Mouse (Mus musculus) heart, postnatal 36 days (tissue): Measurements from ENCODE around the gene Hoxb3. TPM values are rescaled to one million over a fixed set of nuclear protein-coding genes. Genes with fewer than 3 reads are reported as not detected.
A peak's percentile ranks its signal among the peaks of the same experiment; 100 is the strongest.

ENCODE experiments used
- DNase-seq, 2 experiments: peaks; one replicate each; pipeline ENCODE4 v3.0.0; 2021 to 2022
- intact Hi-C: fragments of 180-260 bp; cut with DNase I; formaldehyde crosslinking; loops from one replicate; pipeline ENCODE4 v1.15.1; 2025
- total RNA-seq, 2 experiments: library from RNA; stranded (reverse); gene quantifications; 2 replicates each; pipeline ENCODE4 v1.2.3; 2021

Hoxb3 gene
- total RNA-seq, 2 experiments from 2014 or later: 0.42 to 0.68 TPM

GRCm38 (mm10) chr11:96315344-96315681, 7.8 kb upstream of the Hoxb3 start:
- intact Hi-C loops: loop anchor here (2.0 kb wide), 1 partner anchor 37 kb away; no protein-coding TSS in a partner anchor
- no peak for DNase-seq

- DNase-seq: no peak
- intact Hi-C loops: no loop called here
Measured at GRCm38 (mm10) chr11:96316696-96317607, 6.2 kb upstream of the Hoxb3 start.

GRCm38 (mm10) chr11:96317608-96318367, 5.3 kb upstream of the Hoxb3 start, which contains the start of gene Hoxb4:
Gene Hoxb4 (plus strand): TSS chr11:96318267.
- no peak for DNase-seq
- intact Hi-C loops: no loop called here

GRCm38 (mm10) chr11:96318368-96319070, 4.6 kb upstream of the Hoxb3 start:
- intact Hi-C loops: no loop called here
- DNase-seq: peak in 1 of 2 experiments; percentile 46

GRCm38 (mm10) chr11:96319071-96319902, 3.8 kb upstream of the Hoxb3 start:
- intact Hi-C loops: no loop called here
- DNase-seq: no peak

- no peak for DNase-seq
- intact Hi-C loops: no loop called here
Measured at GRCm38 (mm10) chr11:96319910-96320309, 3.2 kb upstream of the Hoxb3 start.

GRCm38 (mm10) chr11:96320688-96321087, 2.4 kb upstream of the Hoxb3 start:
- intact Hi-C loops: no loop called here
- DNase-seq: no peak

- intact Hi-C loops: no loop called here
- no peak for DNase-seq
Measured at GRCm38 (mm10) chr11:96321846-96322245, 1.3 kb upstream of the Hoxb3 start.

GRCm38 (mm10) chr11:96322738-96323137, 388 bp upstream of the Hoxb3 start:
- intact Hi-C loops: no loop called here
- no peak for DNase-seq

GRCm38 (mm10) chr11:96324125-96324524, 999 bp downstream of the Hoxb3 start:
- DNase-seq: no peak
- intact Hi-C loops: no loop called here

- intact Hi-C loops: no loop called here
- no peak for DNase-seq
Measured at GRCm38 (mm10) chr11:96324965-96325364, 1.8 kb downstream of the Hoxb3 start.

GRCm38 (mm10) chr11:96325747-96326212, 2.7 kb downstream of the Hoxb3 start:
- no peak for DNase-seq
- intact Hi-C loops: no loop called here

GRCm38 (mm10) chr11:96326705-96327104, 3.6 kb downstream of the Hoxb3 start:
- DNase-seq: no peak
- intact Hi-C loops: no loop called here

- no peak for DNase-seq
- intact Hi-C loops: no loop called here
Measured at GRCm38 (mm10) chr11:96327122-96327521, 4.0 kb downstream of the Hoxb3 start.

GRCm38 (mm10) chr11:96327750-96328149, 4.6 kb downstream of the Hoxb3 start:
- DNase-seq: no peak
- intact Hi-C loops: no loop called here

- intact Hi-C loops: no loop called here
- no peak for DNase-seq
Measured at GRCm38 (mm10) chr11:96328605-96329004, 5.5 kb downstream of the Hoxb3 start.

- DNase-seq: no peak
- intact Hi-C loops: no loop called here
Measured at GRCm38 (mm10) chr11:96332105-96332504, 9.0 kb downstream of the Hoxb3 start.

GRCm38 (mm10) chr11:96332618-96333032, 9.5 kb downstream of the Hoxb3 start:
- DNase-seq: no peak
- intact Hi-C loops: no loop called here

GRCm38 (mm10) chr11:96333241-96334001, 10.3 kb downstream of the Hoxb3 start:
- intact Hi-C loops: no loop called here
- no peak for DNase-seq
